Mouse (Mus musculus): ENCODE results near the gene Nfatc3. TPM values are rescaled to one million over a fixed set of nuclear protein-coding genes. Genes with fewer than 3 reads are reported as not detected.

Gene Nfatc3
- total RNA-seq (2023) = 100 to 1,000 TPM; 207 to 214 TPM

DNA sequence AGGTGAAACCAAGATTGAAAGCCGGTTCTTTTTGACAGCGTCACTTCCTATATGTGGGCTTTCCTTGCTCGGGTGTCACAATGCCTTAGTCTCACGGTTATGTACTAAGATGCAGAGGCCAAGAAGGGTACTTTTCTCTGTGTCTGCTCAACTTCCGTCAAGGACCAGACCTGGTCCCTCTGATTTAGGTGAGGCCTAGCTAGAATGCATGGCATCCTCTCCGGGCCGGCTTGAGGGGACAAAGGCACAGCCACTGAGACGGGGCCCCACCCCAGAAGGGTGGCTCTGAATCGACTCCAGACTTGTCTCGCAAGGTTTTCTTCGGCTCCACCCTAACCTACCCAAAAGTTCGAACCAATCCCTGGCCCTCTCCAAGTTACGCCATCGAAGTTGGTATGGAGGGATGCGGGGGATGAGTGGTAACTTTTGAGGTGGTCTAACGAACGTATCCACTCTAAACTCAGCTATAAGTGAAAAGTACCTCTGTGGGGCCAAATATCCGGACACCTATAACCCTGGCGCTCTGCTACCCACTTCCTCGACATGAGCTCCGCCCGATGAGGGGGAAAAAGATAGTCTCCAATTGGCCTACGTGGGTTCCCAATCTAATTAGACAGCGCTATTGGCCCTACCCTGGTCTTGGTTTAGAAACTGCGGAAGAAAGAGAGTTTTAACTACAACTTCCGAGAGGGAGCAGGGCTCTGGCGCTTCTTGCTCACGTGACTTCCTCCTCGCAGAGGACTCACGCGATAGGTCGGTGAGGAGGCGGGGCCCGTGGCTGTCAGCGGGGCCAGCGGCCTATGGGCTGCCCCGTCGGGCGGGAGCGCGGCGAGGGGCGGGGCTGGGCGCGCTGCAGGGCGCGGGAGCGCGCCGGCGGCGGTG, at the start of gene Nfatc3:
TSS of gene Nfatc3 (plus strand) at position 110 of the 882 bp plus-strand sequence.

DNA sequence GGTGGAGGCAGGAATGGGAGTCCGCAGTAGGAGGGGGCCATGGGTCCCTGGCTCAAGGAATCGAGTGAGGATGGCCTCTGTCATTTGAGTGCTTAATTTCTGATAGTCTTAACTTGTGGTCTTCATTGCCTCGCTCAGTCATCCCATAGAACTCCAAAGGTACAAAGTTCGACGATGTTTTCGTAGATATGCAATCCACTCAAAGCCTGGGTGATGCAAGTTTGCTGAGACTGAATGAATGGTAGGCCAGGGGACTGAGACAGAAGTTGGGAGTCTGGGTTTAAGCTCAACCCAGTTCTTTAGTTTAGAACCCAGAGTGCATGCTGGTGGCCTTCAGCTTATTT, 47.0 kb upstream of the Nfatc3 start, which contains the start of gene Ddx28:
TSS of gene Ddx28 (minus strand) at position 240 of the 344 bp plus-strand sequence.

DNA sequence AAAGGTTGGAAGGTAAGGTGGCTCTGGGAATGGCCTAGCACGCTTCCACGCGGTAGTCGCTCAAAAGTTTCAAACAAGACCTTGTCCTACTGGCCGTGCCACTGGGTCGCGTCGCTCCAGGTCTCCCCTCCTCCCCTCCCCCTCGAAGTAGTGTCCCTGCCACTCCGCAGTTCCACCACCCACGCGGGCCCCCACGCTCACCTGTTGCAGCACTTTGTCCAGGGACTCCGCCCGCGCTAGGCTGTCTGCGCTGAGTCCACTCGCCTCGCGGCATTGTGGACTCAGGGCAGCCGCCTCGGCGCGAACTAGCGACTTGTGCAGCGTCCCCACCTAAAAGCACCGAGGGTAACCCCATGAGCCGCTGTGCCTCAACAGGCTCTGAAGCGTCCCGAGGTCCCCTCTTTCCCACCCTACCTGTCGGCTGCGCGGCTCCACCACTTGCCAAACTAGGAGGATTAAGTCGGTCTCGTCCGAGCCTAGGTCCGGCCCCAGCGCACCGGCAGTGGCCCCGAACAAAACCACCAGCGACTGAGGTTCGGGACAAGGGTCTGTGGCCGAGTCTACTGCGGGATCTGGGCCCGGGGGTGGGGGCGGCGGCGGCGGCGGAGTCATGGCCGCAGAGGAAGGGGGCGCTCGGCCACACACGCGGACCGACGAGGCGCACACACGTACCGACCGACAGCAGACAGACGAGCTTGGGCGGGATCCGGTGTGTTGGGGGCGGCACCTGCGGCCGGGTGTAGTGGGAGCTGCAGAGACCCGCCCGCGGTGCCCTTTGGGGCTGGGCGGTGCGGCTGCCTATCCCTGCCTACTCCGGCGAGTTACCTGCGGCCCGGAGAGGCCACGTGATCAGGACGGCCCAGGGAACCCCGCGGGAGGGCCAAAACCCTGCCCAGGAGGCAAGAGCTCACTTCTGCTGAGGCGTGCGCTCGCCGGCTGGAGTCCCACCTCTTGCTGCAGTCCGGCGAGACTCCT, 77.8 kb downstream of the Nfatc3 start, which contains the start of gene Esrp2:
TSS of gene Esrp2 (minus strand) at position 819 of the 975 bp plus-strand sequence.

DNA sequence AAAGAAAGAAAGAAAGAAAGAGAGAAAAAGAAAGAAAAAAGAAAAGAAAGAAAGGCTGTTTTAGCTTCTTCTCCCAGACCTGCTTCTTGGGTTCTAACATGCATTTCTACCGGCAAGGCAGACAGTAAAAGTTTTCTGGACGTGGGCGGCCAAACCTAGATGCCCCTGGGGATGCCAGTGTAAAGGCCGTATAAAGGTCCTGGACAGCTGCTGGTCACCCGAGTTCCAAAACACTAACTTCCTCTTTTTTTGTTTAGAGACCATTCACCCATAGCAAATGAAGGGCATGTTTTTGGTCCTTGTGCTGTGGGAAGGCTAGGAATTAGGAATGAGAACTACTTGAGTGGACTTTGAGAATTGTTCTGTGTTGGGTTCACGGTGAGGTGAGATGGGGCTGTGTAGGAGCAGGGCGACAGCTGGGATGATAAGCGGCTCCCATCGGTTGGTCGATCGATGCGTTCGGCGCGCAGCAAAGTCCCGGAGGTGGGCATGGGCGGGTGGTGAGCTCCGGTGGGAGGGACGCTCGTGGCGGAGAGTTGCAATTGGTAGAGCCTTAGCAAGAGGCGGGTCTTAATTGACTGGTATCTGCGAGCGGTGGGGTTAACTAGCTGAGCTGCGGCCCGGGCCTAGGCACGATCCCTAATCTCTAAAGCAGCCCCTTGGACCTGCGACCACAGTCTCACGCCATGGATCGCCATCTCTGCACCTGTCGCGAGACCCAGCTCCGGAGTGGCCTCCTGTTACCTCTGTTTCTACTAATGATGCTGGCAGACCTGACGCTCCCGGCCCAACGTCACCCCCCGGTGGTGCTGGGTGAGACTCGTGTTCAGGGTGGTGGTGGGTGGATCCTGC, 91.4 kb downstream of the Nfatc3 start, which contains the start of gene Pla2g15:
TSS of gene Pla2g15 (plus strand) at position 599 of the 852 bp plus-strand sequence.

DNA sequence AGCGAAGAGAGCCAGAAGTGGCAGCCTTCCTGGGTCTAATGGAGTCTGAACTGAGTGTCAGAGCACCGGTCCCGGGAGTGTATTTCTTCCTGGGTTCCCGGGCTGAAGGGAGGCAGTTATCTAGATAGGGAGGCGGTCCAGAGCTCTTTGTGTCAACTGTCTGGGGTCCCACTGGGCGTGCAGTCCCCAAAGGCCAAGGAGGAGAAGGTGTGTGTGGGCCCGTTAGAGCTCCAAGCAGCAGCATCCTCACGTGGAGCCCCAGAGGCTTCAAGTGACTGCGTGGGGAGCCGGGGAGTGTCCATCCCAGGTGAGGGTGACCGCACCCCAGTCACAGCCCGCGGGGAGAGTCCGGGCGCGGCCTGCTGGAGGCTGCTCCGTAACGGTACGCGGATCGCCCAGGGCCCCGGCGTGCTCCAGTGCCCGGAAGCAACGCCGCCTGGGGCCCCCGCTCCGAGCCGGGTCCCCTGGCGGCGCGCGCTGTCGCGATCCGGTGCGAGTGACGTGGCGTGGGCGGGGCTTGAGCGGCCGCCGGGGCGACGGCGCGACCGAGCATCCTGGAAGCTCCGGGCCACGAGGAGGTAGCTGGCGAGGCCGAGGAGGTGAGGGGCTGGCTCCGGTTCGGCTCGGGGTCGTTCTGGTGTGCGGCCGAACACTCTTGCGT, 109.8 kb downstream of the Nfatc3 start, which contains the start of gene Slc7a6:
TSS of gene Slc7a6 (plus strand) at position 502 of the 661 bp plus-strand sequence.

Other genes starting within 250 kb of the Nfatc3 start
- 10 to 100 TPM; 36.8 to 38.6 TPM for gene Ranbp10, start 231.5 kb upstream of the Nfatc3 start, total RNA-seq (2023)
- 1 to 10 TPM; 1.4 to 1.6 TPM for gene Tsnaxip1, start 231.1 kb upstream of the Nfatc3 start, total RNA-seq (2023)
- gene Cenpt, start 205.6 kb upstream of the Nfatc3 start, total RNA-seq (2023) = 10 to 100 TPM; 17.6 to 18.1 TPM
- 10 to 100 TPM; 17.1 to 19.7 TPM for gene Thap11, start 203.7 kb upstream of the Nfatc3 start, total RNA-seq (2023)
- 10 to 100 TPM; 17.1 to 31.8 TPM for gene Nutf2, start 198.3 kb upstream of the Nfatc3 start, total RNA-seq (2023)
- 10 to 100 TPM; 75.9 to 79.6 TPM for gene Edc4, start 178.0 kb upstream of the Nfatc3 start, total RNA-seq (2023)
- 1 to 10 TPM in 1 of 2 experiments, not detected in 1; 1.3 TPM for gene Nrn1l, start 165.3 kb upstream of the Nfatc3 start, total RNA-seq (2023)
- gene Pskh1, start 158.4 kb upstream of the Nfatc3 start, total RNA-seq (2023) = 10 to 100 TPM; 22.5 to 30.1 TPM
- gene Ctrl, start 125.0 kb upstream of the Nfatc3 start, total RNA-seq (2023) = 1 to 10 TPM; 2.0 to 3.5 TPM
- gene Psmb10, start 120.4 kb upstream of the Nfatc3 start, total RNA-seq (2023) = 100 to 1,000 TPM; 141 to 157 TPM
- under 1 TPM in 1 of 2 experiments, not detected in 1; 0.67 TPM for gene Lcat, start 115.5 kb upstream of the Nfatc3 start, total RNA-seq (2023)
- gene Slc12a4, start 92.7 kb upstream of the Nfatc3 start, total RNA-seq (2023) = 10 to 100 TPM; 13.7 to 16.2 TPM
- not detected for gene Dpep3, start 79.4 kb upstream of the Nfatc3 start, total RNA-seq (2023)
- gene Dus2, start 67.5 kb upstream of the Nfatc3 start, total RNA-seq (2023) = 10 to 100 TPM; 29.8 to 31.5 TPM
- not detected for gene Dpep2nb, start 52.9 kb upstream of the Nfatc3 start, total RNA-seq (2023)
- gene Ddx28, start 47.0 kb upstream of the Nfatc3 start, total RNA-seq (2023) = 10 to 100 TPM in 1 of 2 experiments, 1 to 10 TPM in 1; 8.0 to 10.7 TPM
- gene Esrp2, start 78.1 kb downstream of the Nfatc3 start, total RNA-seq (2023) = not detected
- gene Pla2g15, start 91.6 kb downstream of the Nfatc3 start, total RNA-seq (2023) = 10 to 100 TPM in 1 of 2 experiments, 1 to 10 TPM in 1; 9.8 to 12.9 TPM
- gene Slc7a6, start 110.0 kb downstream of the Nfatc3 start, total RNA-seq (2023) = 10 to 100 TPM; 32.5 to 38.9 TPM
- 10 to 100 TPM; 69.9 to 85.8 TPM for gene Slc7a6os, start 152.1 kb downstream of the Nfatc3 start, total RNA-seq (2023)
- 10 to 100 TPM; 33.1 to 44.6 TPM for gene Prmt7, start 152.1 kb downstream of the Nfatc3 start, total RNA-seq (2023)